In genomic region chr4:150488767-150489166, GRCm38 (mm10) we compare ENCODE assay signal across 9 mouse cellular contexts.
DNase-seq lines count a peak whose midpoint lies in the region; ATAC-seq lines count a peak whose summit lies in the region.
"Had no signal": no experiment of that assay in that cellular context is flagged by ENCODE, and none has a peak within 500 bp of the region (broad histone marks: within the 10 kb centered on the region; RNA-seq: fewer than 3 reads in every experiment).

No protein-coding gene starts in this region.

- ATAC-seq in neural tube, embryonic 15.5 days (ENCODE audit: low FRiP score), result peak; percentile 26; the same call in 1 of the 2 replicates
- ATAC-seq in granulocyte monocyte progenitor cell, adult 5-6 weeks (replicated peaks; ENCODE audit: poor library complexity, severe bottlenecking), result no peak

- H3K4me2 ChIP-seq in neural tube, embryonic 15.5 days, result peak overlapping the region; percentile 74

- peak overlapping the region; percentile 50 for H3K9ac ChIP-seq in neural tube, embryonic 15.5 days (replicated peaks)

- H3K36me3 ChIP-seq in neural tube, embryonic 15.5 days, result 0 out of 2 replicates have a peak, but pooled peaks cover 3% of the 10 kb centered on the region

- peaks cover 45% of the 10 kb centered on the region for H3K4me1 ChIP-seq in neural tube, embryonic 15.5 days

- peak overlapping the region; percentile 85 for H3K27ac ChIP-seq in neural tube, embryonic 15.5 days (replicated peaks)

- DNase-seq in heart, adult 11 months, result peak; percentile 91
- DNase-seq in heart, postnatal 4 days, result no peak
- peak; percentile 47 for DNase-seq in right cerebral cortex, postnatal 25 days
- no peak for DNase-seq in right cerebral cortex, postnatal 14 days
- DNase-seq in layer of hippocampus, adult 9-11 months, result peak; percentile 51
- DNase-seq in ovary, postnatal 10 days (ENCODE audit: low spot score), result no peak

- H3K9me3 ChIP-seq in neural tube, embryonic 15.5 days (replicated peaks), result no peaks in the 10 kb centered on the region

- H3K4me3 ChIP-seq in neural tube, embryonic 15.5 days (replicated peaks), result peak overlapping the region; percentile 41
- H3K4me3 ChIP-seq: myocyte had no signal

- no peaks in the 10 kb centered on the region for H3K27me3 ChIP-seq in neural tube, embryonic 15.5 days (replicated peaks)

- 50% methylated on average over 4 of the region's 4 CpGs for WGBS in neural tube, embryonic 15.5 days

Comparison
In these comparisons a context has a peak if more than half of its experiments do, and no peak if none do; other contexts are left out.
1. DNase-seq: peak in heart, adult 11 months (single experiment), right cerebral cortex, postnatal 25 days (single experiment) and layer of hippocampus, adult 9-11 months (single experiment); none in heart, postnatal 4 days (single experiment), right cerebral cortex, postnatal 14 days (single experiment) and ovary, postnatal 10 days (single experiment).